Mouse (Mus musculus) right cerebral cortex, adult 18-20 months (tissue): ENCODE data around the gene Krtap27-1.

ENCODE experiments used
- DNase-seq: peaks from one replicate; pipeline ENCODE4 v3.0.0; 2022; ENCODE audit warnings: mixed read lengths

Krtap27-1 gene

DNA sequence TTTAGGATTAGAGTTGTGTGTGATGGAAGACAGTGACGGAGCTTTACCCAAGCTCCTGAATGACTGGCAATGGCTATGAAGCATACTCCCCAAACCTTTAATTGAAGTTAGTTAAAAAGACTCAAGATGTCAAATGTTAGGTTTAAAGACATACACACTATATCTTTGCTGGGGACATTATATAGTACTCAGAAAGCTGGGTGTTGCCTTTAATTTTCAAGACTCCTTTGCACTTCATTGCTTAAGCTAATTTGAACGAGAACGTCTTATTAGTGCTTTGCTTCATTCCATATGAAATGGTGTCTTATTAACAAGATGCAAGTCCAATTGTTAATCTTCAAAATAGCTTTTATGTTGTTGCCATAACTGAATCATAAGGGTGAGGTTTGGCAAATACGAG, at the start of gene Krtap27-1:
TSS of gene Krtap27-1 (minus strand) at position 101 of the 400 bp plus-strand sequence.
- no peak for DNase-seq

DNA sequence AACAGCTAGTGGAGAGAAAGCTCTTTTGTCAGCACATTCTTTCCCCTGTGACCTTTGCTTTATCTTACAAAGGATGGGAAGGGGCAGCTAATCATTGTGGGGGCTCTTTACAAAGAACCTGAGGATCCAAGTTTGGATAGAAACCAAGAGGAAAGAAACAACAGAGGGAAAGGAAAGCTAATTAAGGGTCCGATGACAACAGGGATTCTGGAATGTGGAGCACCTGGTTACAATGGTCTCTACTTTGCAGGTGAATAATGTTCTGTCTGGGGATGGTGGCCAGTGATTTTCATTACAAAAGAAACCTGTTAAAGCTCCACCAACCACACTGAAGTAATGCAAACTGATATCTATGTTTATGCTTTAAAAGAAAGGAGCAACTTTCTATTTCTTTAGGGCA, 48.6 kb upstream of the Krtap27-1 start:
- DNase-seq, result no peak

DNA sequence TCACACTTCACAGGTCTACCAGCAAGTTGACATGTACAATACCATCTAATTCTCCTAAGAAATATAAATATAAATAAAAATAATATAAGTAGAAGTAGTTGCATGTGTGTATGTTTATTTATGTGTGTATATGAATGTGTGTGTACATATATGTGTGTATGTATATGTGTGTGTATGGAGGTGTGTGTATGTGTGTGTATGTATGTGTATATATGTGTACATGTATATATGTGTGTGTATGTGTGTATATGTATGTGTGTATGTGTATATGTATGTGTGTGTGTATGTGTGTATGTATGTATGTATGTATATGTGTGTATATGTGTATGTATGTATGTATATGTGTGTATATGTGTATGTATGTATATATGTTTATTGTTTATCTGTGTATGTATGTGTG, 45.1 kb upstream of the Krtap27-1 start:
- DNase-seq, result no peak

DNA sequence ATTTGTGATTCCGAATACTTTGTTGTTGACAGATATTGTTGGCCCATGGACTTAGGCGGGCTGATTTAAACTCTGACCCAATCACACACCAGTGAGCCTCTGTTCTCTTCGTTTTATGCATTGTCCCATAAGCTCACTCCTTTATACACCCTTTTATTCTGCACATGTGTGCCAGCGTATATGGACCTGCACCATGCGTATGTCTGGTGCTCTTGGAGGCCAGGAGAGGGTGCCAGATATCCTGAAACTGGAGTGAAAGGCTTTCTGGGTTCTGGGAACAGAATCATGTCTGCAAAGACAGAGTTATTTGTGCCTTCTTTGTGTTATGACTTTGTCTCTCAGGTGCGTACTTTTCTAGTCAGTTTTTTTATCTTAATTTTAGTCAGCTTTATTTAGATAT, 39.8 kb upstream of the Krtap27-1 start:
- DNase-seq, result no peak

DNA sequence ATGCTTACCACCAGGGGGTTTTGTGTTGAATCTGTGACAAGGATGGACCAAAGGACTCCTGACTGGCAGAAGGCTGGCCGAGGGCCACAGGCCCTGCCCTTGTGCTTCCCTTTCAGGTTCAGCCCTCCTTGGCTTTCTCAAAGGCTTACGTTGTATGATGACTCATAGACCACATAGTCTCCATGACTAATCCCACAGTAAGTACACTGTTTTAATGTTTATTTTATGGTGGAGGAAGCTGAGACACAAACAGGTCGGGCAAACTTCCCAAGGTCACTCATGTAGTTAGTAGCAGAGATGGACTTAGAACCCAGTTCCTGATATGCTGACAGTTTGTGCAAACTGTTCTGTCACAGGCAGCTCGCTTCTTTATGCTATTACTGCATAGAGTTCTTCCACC, 39.3 kb upstream of the Krtap27-1 start:
- no peak for DNase-seq

DNA sequence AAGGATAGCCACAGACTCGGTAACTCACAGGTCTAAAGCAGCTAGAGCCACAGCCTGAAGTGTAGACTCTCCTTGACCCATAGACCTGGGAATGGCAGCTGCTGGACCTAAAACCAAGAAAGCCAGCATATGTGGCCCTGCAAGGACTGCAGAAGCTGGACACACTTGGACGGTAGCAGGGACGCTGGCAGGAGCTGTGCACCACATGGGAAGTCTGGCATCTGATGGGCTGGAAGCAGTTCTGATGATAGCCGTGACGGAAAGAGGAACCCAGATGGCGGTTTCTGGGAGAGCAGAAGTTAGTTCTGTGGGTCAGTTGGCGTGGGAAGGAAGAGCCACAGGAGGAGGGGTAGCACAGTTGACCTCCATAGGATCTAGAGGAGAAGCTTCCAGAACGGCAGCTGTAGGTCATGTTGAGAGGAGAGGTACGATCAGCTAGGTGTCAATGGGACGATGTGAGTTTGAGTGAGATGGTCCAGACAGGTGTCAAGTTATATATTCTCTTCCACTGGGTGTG, 36.1 kb upstream of the Krtap27-1 start, which contains the start of gene 2310061N02Rik:
TSS of gene 2310061N02Rik (minus strand) at position 467 of the 517 bp plus-strand sequence.
- DNase-seq, result no peak

DNA sequence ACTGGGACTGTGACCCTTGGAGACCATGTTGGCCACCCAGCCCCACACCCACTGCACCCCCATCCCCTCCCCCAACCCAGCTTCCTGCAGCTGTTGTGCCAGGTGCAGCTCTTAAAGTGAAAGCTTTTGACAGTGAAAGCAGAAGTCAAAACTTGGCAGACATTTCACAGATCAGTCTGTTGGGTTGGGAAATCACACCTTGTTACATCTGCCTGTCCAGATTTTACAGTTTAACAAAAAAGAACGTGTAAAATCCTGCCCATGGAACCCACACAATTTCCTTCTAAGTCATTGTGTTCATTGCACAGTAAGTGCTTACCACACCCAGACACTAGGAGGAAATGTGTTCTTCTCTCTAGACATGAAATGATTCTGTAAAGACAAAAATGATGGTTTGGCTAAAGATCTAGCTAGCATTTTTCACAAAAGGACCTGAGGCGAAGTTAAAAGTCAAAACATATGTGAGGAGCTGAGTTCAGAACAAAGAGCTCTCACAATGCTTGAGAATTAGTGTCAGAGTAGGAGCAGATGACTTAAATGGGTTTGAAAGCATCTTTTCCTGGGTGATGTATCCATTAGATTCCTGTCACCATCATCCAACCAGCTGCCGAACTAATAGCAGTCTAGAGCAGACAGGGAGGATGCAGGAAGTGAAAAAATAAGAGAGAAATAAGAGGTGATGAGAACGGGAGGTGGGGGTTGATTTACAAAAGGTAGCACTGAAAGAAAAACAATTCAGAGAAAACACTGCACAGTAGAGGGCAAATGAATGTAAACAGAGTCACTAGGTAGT, 29.8 kb upstream of the Krtap27-1 start:
- no peak for DNase-seq

DNA sequence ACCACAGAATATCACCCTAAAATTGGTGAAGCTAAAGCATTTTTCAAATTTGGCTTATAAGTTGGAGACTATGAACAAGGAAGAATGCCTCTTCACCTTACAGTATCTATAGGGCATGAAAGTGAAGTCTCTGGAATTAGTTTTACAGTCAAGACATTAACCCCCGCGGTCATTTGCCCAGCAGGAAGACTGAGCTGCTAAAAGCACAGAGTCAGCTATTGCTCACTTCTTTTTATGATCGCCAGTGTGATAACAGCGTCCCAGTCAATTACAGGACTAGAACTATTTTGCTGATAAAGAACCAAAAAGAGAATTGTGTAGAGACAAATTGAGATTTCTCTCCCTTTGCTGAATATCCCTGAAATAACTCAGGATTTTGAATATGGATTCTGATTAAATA, 24.8 kb upstream of the Krtap27-1 start:
- DNase-seq, result no peak

DNA sequence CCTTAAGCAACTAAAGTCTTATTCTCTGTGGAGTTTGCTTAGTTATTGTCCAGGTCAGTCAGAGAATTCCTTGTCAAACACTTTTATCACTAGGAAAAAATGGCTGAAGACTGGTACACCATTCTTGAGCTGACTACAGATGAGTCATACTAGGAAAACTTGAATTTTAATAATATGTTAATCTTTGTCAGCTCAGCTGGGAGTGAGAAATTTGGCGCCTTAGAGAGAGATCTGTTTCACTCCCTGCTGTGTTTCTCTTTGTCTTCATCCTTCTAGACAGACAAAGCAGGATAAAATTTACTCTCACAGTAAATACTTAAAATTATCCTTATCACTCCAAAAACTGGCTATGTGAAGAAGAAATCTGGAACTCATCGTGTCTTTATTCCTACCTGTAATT, 9.8 kb upstream of the Krtap27-1 start:
- DNase-seq, result no peak

DNA sequence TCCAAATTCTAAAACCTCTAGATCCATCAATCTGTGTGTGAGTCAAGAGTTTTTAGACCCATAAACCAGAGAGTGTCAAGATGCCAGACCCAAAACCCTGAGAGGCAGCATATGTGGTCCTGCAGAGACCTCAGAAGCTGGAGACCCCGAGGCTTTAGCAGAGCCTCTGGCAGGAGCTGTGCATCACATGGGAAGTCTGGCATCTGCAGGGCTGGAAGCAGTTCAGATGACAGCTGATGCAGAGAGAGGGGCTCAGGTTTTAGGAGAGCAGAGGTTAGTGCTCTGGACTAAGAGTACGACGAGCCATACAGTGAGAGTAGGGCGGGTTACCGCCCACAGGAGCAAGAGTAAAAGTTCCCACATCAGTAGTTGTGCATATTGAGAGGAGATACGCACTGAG, 7.6 kb upstream of the Krtap27-1 start:
- no peak for DNase-seq

DNA sequence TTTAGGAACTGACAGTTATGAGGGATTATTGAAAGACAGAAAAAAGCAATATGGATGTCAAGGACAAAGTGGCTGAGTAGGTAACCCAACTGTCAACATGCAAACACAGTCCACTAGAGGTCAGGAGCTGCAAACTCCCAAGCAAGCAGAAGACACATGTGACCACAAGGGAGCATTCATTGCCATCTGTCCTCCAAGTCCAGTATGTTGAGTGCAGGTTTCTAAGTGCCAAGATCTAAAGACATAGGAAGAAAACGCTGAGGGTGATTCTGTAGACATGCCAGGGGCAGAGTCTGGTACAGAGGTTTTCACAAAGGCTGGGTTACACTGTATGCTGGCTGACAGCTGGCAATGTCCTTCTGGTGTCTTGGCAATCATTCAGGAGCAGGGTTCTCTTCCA, 14.0 kb downstream of the Krtap27-1 start:
- no peak for DNase-seq

DNA sequence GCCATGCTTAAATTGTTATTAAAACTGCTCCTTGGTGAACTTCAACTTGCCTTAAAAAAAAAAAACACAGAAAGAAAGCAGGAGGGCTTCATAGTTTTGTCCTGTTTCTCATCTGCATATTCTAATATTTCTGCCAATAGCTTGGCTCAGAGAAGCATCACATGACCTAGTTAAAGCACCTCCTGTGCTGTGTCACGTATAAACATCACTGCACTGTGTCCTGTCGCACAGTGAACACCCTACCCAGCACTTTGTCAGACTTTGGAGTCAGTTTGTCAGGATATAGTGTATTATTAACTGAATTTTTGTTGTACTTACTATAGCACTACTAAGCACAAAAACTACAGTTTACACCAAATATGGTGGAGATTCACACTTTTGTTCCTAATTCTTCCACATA, 19.5 kb downstream of the Krtap27-1 start:
- DNase-seq, result no peak

DNA sequence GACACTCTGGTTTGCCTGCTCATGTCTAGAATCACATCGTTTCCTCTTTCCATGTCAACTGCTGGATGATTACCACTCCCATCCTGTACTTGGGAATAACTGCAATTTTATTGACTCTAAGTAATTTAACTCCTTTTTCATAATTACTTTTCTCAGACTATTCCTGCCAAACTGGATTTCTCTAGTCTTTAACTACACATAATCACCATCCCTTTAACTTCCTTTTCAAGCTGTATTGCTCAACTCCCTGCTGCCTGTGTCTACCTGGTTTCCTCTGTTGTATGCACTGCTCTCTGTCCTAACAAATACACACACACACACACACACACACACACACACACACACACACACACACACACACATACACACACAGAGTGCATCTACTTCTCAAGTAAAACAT, 20.4 kb downstream of the Krtap27-1 start:
- no peak for DNase-seq

DNA sequence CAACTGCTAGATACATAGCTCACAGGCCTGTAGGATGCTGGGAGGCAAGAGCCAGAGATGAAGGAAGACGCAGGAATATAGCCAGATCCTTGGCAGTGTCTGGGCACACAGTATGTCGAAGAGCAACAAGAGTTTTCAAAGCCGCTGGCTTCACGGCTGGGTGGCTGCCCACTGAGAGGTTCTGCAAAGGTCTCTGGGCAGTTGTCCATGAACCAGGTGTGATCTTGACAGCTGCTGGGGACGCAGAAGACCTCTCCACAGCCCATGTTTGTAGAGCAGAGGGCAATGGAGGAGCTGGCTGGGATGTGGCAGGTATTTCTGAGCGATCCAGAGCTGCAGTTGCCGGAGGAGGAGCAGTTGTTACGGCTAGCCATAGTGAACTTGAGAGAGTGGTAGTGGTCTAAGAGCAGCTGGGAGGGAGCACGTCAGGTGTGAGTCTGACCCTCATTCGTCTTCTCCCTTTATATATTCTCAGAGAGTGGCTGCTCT, 24.1 kb downstream of the Krtap27-1 start, which contains the start of gene Krtap26-1:
TSS of gene Krtap26-1 (minus strand) at position 439 of the 489 bp plus-strand sequence.
- no peak for DNase-seq

DNA sequence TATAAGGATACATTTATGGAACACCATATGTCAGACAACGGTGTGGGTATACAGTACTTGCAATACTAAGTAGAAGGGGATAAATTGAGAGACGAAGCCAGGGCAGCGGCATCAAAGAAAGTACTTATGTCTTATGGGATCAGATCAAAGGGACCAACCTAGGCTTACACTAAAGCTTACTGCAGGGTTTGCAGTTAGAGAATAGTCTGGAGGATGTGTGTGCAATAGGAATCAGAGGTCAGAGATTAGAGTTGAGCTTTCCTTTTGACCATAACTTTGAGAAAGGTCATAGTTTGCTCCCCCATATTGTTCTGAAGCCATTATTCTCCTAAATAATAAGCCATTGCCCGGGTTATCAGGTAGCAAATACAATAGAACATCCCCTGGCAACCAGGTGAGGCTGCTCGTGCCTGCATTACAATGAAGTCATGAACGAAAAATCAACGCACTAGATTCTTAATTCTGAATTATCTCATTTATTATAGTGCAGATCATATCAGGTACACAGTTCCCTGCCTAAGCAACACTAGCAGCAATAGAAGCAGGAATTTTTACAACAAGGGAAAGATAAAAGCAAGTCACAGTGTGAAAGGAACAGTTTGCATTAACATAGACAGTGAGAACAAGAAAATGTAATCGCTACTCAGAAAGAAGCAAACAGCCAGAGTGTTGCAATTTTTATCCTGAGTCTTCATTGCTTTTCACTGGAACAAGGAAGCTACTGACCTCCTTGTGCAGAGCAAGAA, 24.9 kb downstream of the Krtap27-1 start:
- DNase-seq, result no peak

DNA sequence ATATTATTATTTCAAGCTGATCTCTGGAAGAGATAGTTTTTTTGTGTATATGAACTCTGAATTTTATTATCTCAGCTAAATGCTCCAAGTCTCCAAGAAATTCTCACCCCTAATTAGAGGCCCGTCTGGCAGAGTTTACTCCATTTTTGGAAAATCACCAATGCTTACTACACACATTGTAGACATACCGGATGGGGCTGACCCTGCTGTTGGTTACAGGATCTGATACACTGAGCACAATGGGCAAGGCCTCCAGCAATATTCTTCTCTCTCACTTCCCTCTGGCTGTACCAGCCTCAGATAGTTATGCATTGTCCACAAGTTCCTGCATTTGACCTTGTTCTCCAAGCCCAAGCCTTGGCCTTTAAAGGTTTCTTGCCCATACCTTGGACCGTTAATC, 31.4 kb downstream of the Krtap27-1 start:
- no peak for DNase-seq

DNA sequence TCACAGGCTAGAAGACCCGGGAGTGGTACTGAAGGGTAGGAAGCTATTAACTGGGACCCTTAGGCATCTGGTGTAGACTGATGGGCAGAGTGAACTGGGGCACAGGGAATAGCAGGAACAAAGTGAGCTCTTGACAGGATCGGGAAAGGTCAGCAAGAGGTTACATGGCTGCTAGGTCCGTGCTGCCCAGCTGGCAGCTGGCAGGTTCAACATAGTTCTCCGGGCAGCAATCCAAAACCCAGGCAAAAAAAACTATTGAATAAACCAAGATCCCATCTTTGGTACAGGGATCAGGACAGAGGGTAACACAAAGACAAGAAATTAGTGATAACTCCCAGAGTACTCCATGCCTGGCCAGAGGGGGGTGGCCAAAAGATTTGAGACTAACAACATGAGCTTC, 36.3 kb downstream of the Krtap27-1 start:
- no peak for DNase-seq

DNA sequence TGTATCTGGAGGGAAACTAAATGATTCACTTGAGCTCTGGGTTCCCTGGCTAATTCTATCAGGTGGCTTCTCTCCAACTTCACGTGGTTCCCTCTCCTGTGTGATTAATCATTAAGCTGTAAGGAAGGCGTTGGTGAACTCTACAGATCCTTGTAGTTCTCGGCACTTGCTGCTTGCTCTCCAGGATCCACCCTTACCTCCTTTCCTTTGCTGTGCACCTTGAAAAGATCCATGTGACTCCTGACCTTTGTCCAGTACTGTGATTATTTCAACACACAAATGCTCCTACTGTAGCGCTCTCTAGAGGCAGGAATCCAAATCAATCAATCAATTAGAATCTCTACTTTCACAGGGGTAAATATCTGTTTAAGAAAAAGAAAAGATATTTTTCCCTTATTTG, 40.0 kb downstream of the Krtap27-1 start:
- DNase-seq, result no peak

DNA sequence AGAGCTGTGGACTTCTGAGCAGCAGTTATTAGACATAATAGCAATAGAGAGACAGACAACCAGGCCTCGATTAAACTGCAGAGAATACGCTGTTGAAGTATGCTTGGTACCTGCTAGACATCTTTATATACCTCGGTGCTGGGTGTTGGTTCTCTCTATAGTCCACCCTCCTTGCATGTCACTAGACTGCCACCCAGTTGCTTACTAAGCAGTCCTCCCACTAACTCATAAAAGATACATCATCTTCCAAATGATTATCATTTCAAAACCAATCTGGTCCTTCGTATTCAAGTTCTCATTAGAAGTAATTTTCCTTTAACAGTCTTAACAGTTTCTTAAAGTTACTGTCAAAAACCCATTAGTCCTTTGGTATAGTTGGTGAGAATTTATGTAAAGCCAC, 43.9 kb downstream of the Krtap27-1 start, which contains the start of gene 2310079G19Rik:
TSS of gene 2310079G19Rik (minus strand) at position 101 of the 400 bp plus-strand sequence.
- no peak for DNase-seq
